Mouse (Mus musculus) adrenal gland (tissue): ENCODE data around the gene Homer2.

Experiments used
- intact Hi-C: fragments of 180-260 bp; cut with DNase I; formaldehyde crosslinking; loops from one replicate; pipeline ENCODE4 v1.15.1; 2025
- long read RNA-seq, 2 experiments: library from polyadenylated mRNA; unstranded; transcript quantifications; one replicate each; pipeline ENCODE4 v2.0.0; 2020; ENCODE audit warnings: borderline replicate concordance in 1 of 2; ENCODE audit not compliant: insufficient replicate concordance in 1 of 2

The Homer2 gene
- long read RNA-seq, experiment 1, partial matches to known transcripts: 0 of 3 reads
- long read RNA-seq, experiment 1, other reads (novel, unspliced or antisense): 0 of 3 reads
- long read RNA-seq, experiment 2, partial matches to known transcripts: 1 of 7 reads
- long read RNA-seq, experiment 2, other reads (novel, unspliced or antisense): 3 of 7 reads

- intact Hi-C loops: no loop called here
Observed at GRCm38 (mm10) chr7:81707471-81708140, at the start of gene Homer2. Homer2 (minus strand) TSS chr7:81707527.

GRCm38 (mm10) chr7:81747956-81748355 is 40.6 kb upstream of the Homer2 start:
- intact Hi-C loops: loop anchor here (10.0 kb wide), 2 partner anchors 143 to 293 kb away; partner anchors contain the start of gene Cpeb1

- intact Hi-C loops: loop anchor here (10.0 kb wide), 2 partner anchors 139 to 289 kb away; partner anchors contain the start of gene Cpeb1
Observed at GRCm38 (mm10) chr7:81744145-81744544, 36.8 kb upstream of the Homer2 start.

GRCm38 (mm10) chr7:81740010-81740409 is 32.7 kb upstream of the Homer2 start:
- intact Hi-C loops: loop anchor here (10.0 kb wide), 2 partner anchors 135 to 285 kb away; partner anchors contain the start of gene Cpeb1

- intact Hi-C loops: no loop called here
Observed at GRCm38 (mm10) chr7:81738720-81739385, 31.5 kb upstream of the Homer2 start.

- intact Hi-C loops: no loop called here
Observed at GRCm38 (mm10) chr7:81735300-81736048, 28.1 kb upstream of the Homer2 start.

GRCm38 (mm10) chr7:81732183-81733089 is 25.1 kb upstream of the Homer2 start:
- intact Hi-C loops: no loop called here

GRCm38 (mm10) chr7:81731181-81731651 is 23.9 kb upstream of the Homer2 start:
- intact Hi-C loops: no loop called here

- intact Hi-C loops: no loop called here
Observed at GRCm38 (mm10) chr7:81729787-81730186, 22.5 kb upstream of the Homer2 start.

GRCm38 (mm10) chr7:81727716-81728115 is 20.4 kb upstream of the Homer2 start:
- intact Hi-C loops: no loop called here

GRCm38 (mm10) chr7:81726728-81727005 is 19.3 kb upstream of the Homer2 start:
- intact Hi-C loops: no loop called here

GRCm38 (mm10) chr7:81725986-81726727 is 18.8 kb upstream of the Homer2 start:
- intact Hi-C loops: no loop called here

GRCm38 (mm10) chr7:81723851-81724250 is 16.5 kb upstream of the Homer2 start:
- intact Hi-C loops: no loop called here

GRCm38 (mm10) chr7:81721271-81721670 is 13.9 kb upstream of the Homer2 start:
- intact Hi-C loops: no loop called here

- intact Hi-C loops: no loop called here
Observed at GRCm38 (mm10) chr7:81719216-81719661, 11.9 kb upstream of the Homer2 start.

- intact Hi-C loops: no loop called here
Observed at GRCm38 (mm10) chr7:81718657-81719056, 11.3 kb upstream of the Homer2 start.

GRCm38 (mm10) chr7:81710166-81710565 is 2.8 kb upstream of the Homer2 start:
- intact Hi-C loops: no loop called here

- intact Hi-C loops: no loop called here
Observed at GRCm38 (mm10) chr7:81708165-81708564, 838 bp upstream of the Homer2 start.

- intact Hi-C loops: no loop called here
Observed at GRCm38 (mm10) chr7:81706416-81707391, 623 bp downstream of the Homer2 start.
